Mouse (Mus musculus) spleen, postnatal 36 days (tissue): Measurements from ENCODE around the gene Hyal5.

Source experiments
- DNase-seq, 2 experiments: peaks; one replicate each; pipeline ENCODE4 v3.0.0; 2022; ENCODE audit warnings: low spot score in 2 of 2, mixed read lengths in 1 of 2

Hyal5 gene

GRCm38 (mm10) chr6:24857697-24858096 is at the start of gene Hyal5:
Gene Hyal5, plus strand, starts transcription at chr6:24857997.
- no peak for DNase-seq

DNA sequence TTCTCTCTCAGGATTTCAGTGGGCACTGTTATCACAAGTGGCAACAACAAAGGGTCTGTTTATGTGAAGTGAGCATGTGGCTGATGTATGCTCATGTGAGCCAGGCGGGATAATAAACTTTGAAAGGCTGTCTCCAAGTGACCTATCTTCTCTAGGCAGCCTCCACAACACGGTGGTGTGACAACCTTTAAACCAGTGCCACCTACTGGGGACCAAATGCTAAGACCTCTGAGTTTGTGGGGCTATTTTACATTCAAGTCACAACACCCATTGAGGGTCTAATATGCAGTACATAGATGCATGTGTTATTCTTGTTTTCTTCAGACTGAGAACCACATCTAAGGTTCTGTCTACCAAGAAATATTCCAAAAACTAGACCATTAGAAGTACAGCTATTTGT is 35.7 kb upstream of the Hyal5 start:
- DNase-seq = no peak

GRCm38 (mm10) chr6:24860320-24860719 is 2.5 kb downstream of the Hyal5 start:
- DNase-seq = no peak

- no peak for DNase-seq
These were observed 5.9 kb downstream of the Hyal5 start for GRCm38 (mm10) chr6:24863649-24864048.

DNA sequence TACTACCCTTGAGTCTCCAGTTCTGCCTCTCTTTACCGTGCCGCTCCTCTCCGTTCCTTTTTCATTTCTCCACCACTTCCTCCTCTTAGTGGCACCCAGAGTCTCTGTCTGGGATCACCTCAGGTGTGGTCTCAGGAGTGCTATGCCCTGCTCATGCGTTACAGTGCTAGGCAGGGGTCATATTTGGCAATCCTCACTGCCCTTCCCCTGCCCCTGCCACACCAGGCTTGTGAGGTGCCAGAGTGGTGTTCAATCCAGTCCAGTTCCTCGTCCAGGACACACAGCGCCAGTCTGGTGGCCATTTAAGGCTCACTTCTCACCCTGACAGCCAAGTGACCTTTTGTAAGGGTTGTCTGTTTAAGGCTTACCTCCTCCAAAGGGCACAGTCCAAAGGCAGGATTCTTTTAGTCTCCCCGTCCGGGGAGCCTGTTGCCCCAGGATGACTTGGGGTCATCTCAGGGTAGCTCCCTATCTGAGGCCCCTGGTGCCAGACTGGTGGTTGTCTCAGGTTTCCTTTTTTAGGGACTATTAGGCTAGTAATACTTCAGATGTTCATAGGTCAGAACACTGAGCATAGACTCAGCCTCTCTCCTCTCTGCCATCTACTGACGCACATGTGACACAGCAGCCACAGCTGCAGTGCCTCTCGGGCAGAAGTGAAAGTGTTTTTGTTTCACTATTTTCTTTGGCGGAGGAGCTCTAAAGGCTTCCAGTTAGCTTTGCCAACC is 36.5 kb downstream of the Hyal5 start:
- DNase-seq = no peak

GRCm38 (mm10) chr6:24894874-24895183 is 37.0 kb downstream of the Hyal5 start:
- DNase-seq = no peak

DNA sequence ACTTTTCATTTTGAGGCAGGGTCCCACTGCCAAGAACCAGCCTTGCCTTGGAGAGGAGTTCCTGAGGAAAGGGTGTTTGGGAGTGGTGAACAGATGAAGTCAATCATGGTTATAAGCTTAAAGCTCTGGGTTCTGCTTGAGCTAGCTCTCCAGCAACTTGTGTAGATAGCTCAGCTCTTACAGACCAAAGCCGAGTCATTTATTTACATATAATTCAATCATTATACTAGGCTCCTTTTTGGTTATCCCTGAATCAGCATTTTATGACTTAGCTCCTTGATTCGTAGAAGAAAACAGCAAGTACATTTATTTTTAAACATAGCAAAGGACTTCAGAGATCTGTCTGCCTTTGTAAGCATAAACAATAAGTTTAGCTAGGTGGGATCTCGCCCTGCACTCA is 47.3 kb downstream of the Hyal5 start:
- DNase-seq = no peak

DNA sequence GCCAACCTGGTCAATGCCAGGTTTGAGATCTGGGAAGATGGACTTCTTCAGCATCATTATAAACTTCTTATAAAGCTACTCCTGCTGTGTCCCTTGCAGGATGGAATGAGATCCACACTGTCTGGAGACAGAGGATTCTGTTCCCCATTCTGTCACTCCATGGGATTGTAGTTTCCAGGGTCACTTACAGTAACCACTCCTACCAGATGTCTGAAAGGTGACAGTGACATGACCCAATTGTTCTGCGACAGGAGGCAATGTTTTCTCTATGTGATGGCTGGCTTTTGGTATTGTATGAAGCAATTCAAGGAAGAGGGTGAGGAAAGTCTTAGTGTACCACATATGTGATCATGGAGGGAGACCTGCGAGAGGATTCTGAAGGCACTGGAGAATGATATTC is 50.0 kb downstream of the Hyal5 start:
- no peak for DNase-seq

DNA sequence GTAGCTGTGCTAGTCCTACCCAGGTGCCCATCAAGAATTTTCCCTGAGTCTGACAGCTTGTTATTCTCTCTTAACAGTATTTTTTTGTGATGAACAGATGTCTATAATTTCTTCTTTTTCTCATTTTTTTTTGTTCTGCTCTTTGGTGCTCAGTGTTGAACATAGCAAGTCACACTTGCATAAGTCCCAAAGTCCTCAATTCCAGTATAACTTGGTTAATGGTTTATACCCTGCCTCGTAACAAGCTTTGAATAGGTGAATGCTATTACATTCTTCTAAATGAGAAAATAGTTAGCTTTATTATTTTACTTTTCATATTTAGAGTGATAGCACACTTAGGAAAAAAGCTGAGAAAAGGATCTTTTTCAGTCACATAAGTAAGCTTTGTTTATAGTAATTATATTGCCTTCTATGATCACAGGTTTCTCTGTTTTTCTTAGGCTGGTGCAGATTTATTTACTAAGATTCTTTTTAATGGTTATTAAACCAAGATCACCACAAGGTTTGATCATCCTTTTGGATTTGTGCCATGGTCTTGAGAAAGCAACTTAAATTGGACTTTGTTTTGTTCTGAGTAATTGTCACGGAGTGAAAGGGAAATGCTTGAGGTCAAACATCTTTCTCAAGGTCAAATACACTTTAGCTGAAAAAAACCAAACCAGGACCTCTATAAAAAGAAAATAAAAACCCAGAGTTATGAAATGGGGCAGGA is 52.4 kb downstream of the Hyal5 start:
- no peak for DNase-seq

DNA sequence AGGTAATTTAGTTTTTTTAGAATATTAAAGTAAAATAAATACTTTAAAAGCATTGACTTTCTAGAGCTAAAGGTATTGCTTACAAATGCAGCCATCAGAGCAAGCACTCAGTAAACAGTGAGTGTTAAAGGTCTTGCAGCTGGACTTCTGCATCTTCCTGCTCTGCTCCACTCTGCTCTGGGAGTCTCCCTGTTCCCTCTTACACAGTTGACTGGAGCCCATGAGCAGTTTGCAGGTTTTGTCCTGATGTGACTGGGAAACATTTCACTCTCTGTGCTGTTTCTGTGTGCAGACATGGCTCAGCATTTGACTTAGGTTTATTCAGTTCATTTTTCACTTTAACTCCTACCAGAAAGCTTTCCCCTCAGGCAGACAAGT is 52.9 kb downstream of the Hyal5 start:
- DNase-seq = no peak

DNA sequence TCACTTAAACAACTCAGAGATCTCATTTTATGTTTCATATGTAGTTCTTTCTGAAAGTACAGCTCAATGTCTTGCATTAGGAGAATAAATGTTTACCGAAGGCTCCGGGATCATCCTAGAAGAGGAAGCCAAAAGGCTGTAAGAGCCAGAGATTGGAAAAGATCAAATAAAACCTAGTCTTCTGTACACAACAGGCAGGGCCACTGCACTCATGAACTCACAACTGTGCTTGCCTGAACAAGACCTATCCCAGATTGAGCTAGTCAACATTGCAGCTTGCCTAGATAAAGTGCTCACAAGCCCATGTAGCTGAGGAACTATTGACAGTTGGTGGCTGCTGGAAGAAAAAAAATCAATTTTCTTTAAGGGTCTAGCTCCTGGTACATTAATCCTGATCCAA is 55.8 kb downstream of the Hyal5 start:
- DNase-seq = no peak

- DNase-seq = no peak
These were observed 67.4 kb downstream of the Hyal5 start for GRCm38 (mm10) chr6:24925076-24925785.
